Mouse (Mus musculus) forebrain, embryonic 11.5 days (tissue): Measurements from ENCODE around the gene Dock2. TPM values are rescaled to one million over a fixed set of nuclear protein-coding genes. Genes with fewer than 3 reads are reported as not detected.

Experiments
- ATAC-seq: fragments of 200-750 bp; cut with Nextera tagmentation; replicated peaks from 2 replicates; pipeline ENCODE4 v1.8.0; 2017; ENCODE audit warnings: moderate TSS enrichment; ENCODE audit not compliant: low FRiP score
- DNase-seq: peaks from one replicate; pipeline ENCODE4 v3.0.0-alpha.2; 2017; ENCODE audit warnings: low spot score
- H3K27ac ChIP-seq: fragments of 300-500 bp; sonication (generic); 2 replicates; pipeline ENCODE4 v1.5.1; 2014; ENCODE audit warnings: low read depth, low read length
- H3K27me3 ChIP-seq: fragments of 300-500 bp; sonication (generic); 2 replicates; pipeline ENCODE4 v1.6.1; 2014; ENCODE audit warnings: mild to moderate bottlenecking, low read length, mixed read lengths; ENCODE audit not compliant: control insufficient read depth, insufficient read depth
- H3K36me3 ChIP-seq: fragments of 300-500 bp; sonication (generic); 2 replicates; pipeline ENCODE4 v1.6.1; 2014; ENCODE audit warnings: mild to moderate bottlenecking, low read length, moderate library complexity, mixed read lengths; ENCODE audit not compliant: control insufficient read depth, insufficient read depth
- H3K4me1 ChIP-seq: fragments of 300-500 bp; sonication (generic); replicated peaks from 2 replicates; pipeline ENCODE4 v1.6.1; 2014; ENCODE audit warnings: low read length, mixed read lengths; ENCODE audit not compliant: control insufficient read depth, insufficient read depth
- H3K4me2 ChIP-seq: fragments of 300-500 bp; sonication (generic); 2 replicates; pipeline ENCODE4 v1.6.1; 2014; ENCODE audit warnings: low read depth, mild to moderate bottlenecking, low read length, moderate library complexity, mixed read lengths; ENCODE audit not compliant: severe bottlenecking
- H3K4me3 ChIP-seq: fragments of 300-500 bp; sonication (generic); 2 replicates; pipeline ENCODE4 v1.5.1; 2014; ENCODE audit warnings: low read depth, low read length
- H3K9ac ChIP-seq: fragments of 300-500 bp; sonication (generic); 2 replicates; pipeline ENCODE4 v1.6.1; 2014; ENCODE audit warnings: low read length
- H3K9me3 ChIP-seq: fragments of 300-500 bp; sonication (generic); 2 replicates; pipeline ENCODE4 v1.6.1; 2016; ENCODE audit warnings: low read length, mixed read lengths; ENCODE audit not compliant: control insufficient read depth
- WGBS: fragments of 180-500 bp; shearing (Covaris S2); extraction: QIAGEN DNeasy Blood & Tissue Kit; methylation state at CpG from one replicate; pipeline ENCODE4 v1.1.7; 2014; 5-methylcytosine and 5-hydroxymethylcytosine counted together
- polyA plus RNA-seq: library from polyadenylated mRNA; unstranded; fragments of >200 nt; fragmentation: Nextera tagmentation; extraction: Ambion mirVana; gene quantifications from 2 replicates; pipeline ENCODE4 v1.2.1, GENCODE M21; 2014

Gene Dock2
- polyA plus RNA-seq, 1 experiment from 2014 or later: 1.1 TPM

DNA sequence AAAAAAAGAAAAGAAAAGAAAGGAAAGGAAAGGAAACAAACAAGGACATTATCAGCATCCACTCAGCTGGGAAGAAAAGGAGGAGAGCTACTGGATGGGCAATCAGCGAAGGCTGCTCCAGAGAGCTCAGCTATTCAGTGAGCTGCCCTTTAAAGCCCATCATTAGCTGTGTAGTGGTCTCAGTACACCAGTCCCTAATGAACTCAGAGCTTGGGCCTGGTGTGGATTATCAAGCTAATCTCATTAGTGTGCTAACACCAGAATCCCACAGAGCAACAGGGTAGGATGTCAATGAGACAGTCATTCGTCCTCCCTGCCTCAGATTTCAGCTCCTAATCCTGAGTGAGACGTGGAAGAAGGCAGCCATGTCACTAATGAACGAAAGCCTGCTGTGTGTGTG lies 493.4 kb downstream of the Dock2 start:
- Histone ChIP-seq H3K36me3 (no peaks in the 10 kb centered on the region), H3K4me1 (peaks cover 8% of the 10 kb centered on the region; the same call in 1 of the 2 replicates), H3K27me3 (peaks cover 3% of the 10 kb centered on the region; the same call in 1 of the 2 replicates), H3K9me3 (peaks cover 3% of the 10 kb centered on the region; the same call in 1 of the 2 replicates), H3K9ac (no peak overlapping the region), H3K27ac (0 out of 2 replicates have a peak overlapping the region, but pooled peaks have one; percentile 8), H3K4me2 (no peak overlapping the region), H3K4me3 (no peak overlapping the region)
- peak; percentile 85 for ATAC-seq
- no peak for DNase-seq
- 7% methylated on average over 4 of the region's 4 CpGs for WGBS

DNA sequence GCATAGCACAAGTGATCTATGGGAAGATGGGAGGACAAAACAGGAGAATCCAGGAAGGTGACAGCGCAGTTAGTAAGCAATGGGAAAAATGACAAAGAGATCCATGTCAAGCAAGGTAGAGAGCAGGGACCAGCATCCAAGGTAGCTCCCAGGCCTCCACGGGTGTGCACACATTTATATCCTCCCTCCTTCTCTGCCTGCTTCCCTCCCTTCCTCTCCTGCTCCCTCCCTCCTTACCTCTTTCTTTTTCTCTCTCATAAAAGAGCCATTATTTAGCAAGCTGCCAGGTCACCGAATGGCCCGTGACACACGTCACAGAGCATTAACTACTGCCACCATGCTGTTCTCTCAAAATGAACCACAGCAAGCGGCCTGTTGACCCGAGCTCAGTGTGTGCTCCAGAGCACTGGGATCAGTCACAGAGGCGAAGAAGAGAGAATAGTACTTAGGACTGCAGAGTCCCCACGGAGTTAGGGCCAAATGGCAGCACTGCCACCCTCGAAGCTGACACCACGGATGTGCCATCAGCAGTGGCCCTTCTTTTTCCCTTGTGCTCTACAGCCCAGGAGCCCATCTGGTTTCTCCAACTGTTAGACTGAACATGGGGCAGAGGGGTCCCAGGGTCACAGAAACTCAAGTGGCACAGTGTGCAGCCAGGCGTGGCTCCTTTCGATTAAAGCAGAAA lies 499.4 kb downstream of the Dock2 start:
- Histone ChIP-seq H3K36me3 (no peaks in the 10 kb centered on the region), H3K4me1 (peaks cover 7% of the 10 kb centered on the region; the same call in 1 of the 2 replicates), H3K4me3 (no peak overlapping the region), H3K27ac (no peak overlapping the region), H3K9me3 (no peaks in the 10 kb centered on the region), H3K4me2 (no peak overlapping the region), H3K27me3 (peaks cover 3% of the 10 kb centered on the region; the same call in 1 of the 2 replicates), H3K9ac (no peak overlapping the region)
- WGBS: 10% methylated on average over 13 of the region's 13 CpGs
- DNase-seq: no peak
- ATAC-seq: peak; percentile 61

DNA sequence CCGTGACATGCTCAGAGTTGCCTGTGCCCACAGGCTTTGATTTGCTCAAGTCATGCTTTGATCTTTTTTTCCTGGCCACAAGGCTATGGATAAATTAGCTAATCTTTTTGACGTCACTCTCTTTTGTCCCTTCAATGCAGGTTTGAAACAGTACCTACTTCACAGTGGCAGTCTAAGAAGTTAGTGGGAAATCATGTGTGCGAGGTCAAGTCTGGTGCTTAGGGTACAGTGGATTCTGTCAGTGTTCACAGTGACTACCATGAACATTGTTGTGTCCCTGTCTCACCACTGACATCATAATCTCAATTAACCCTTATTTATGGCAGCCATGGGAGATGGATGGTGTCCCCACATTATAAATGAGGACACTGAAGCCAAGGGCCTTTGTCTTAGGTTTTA lies 506.6 kb downstream of the Dock2 start:
- ATAC-seq: no peak
- no peaks in the 10 kb centered on the region for H3K36me3 ChIP-seq
- H3K4me3 ChIP-seq: no peak overlapping the region
- no peaks in the 10 kb centered on the region for H3K9me3 ChIP-seq
- no peak overlapping the region for H3K9ac ChIP-seq
- H3K27ac ChIP-seq: no peak overlapping the region
- peaks cover 9% of the 10 kb centered on the region; the same call in 1 of the 2 replicates for H3K4me1 ChIP-seq
- no peak overlapping the region; the same call in 1 of the 2 replicates for H3K4me2 ChIP-seq
- WGBS: 33% methylated on average over 3 of the region's 3 CpGs
- H3K27me3 ChIP-seq: no peaks in the 10 kb centered on the region
- DNase-seq: no peak

DNA sequence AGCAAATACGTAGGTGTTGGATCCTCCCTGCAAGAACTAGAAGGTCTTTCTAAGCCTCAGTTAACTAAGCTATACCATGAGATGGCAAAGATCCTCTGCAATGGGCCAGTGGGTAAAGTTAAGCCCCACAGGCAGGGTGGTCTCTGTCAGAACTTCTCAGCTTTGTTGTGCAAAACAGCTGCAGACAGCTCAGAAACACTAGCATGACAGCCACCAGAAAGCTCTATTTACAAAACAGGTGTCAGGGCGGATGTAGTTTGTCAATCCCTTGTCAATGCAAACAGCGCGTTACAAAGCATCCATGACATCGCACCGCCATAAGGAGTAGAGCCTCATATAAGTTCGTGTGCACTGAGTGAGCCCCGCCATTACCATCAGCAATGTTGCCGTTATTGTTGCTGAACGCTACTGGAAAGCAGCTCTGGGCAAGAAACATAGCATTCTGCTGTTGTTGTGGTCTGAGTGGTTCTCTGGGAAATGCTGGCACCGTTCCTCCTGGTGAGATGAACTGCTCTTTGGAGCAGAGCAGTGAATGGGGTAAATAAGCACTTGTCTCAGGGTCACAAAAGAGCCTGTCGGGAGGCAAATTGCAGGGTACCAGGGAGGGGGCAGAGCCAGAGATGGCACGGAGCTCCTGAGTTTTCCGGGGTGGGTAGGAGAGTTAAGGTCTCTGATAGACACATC lies 507.2 kb downstream of the Dock2 start:
- H3K4me3 ChIP-seq: no peak overlapping the region
- 46% methylated on average over 14 of the region's 14 CpGs for WGBS
- no peaks in the 10 kb centered on the region for H3K9me3 ChIP-seq
- no peak overlapping the region for H3K27ac ChIP-seq
- ATAC-seq: peak; percentile 66
- peak overlapping the region; percentile 15; the same call in 1 of the 2 replicates for H3K4me2 ChIP-seq
- H3K4me1 ChIP-seq: peaks cover 11% of the 10 kb centered on the region; the same call in 1 of the 2 replicates
- DNase-seq: no peak
- H3K36me3 ChIP-seq: no peaks in the 10 kb centered on the region
- H3K9ac ChIP-seq: no peak overlapping the region
- H3K27me3 ChIP-seq: no peaks in the 10 kb centered on the region

DNA sequence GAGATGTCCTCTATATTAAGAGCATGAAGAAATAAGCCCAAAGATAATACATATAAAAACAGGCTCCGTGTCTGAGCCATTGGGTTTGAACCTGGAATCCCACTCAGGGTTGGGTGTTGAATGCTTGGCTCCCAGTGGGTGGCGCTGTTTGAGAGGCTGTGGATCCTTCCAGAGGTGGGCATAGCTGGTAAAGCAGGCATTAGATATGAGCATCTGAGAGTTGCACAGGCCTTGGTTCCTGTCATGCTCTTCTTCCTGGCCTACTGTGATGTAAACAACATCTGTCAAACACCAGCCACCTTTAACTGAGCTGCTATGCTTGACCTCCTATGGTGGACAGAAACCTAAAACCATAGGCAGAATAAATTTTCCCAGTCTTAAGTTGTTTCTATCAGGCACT lies 507.8 kb downstream of the Dock2 start:
- H3K4me2 ChIP-seq: no peak overlapping the region
- H3K4me1 ChIP-seq: peaks cover 12% of the 10 kb centered on the region; the same call in 1 of the 2 replicates
- no peak overlapping the region for H3K4me3 ChIP-seq
- WGBS: 45% methylated on average over 2 of the region's 2 CpGs
- no peak for DNase-seq
- no peaks in the 10 kb centered on the region for H3K36me3 ChIP-seq
- H3K27me3 ChIP-seq: no peaks in the 10 kb centered on the region
- no peak for ATAC-seq
- H3K9ac ChIP-seq: no peak overlapping the region
- no peak overlapping the region for H3K27ac ChIP-seq
- H3K9me3 ChIP-seq: no peaks in the 10 kb centered on the region

GRCm38 (mm10) chr11:34272016-34272415 lies 511.7 kb downstream of the Dock2 start:
- Histone ChIP-seq H3K27ac (no peak overlapping the region), H3K4me3 (no peak overlapping the region), H3K9ac (no peak overlapping the region), H3K27me3 (no peaks in the 10 kb centered on the region), H3K4me1 (peaks cover 12% of the 10 kb centered on the region; the same call in 1 of the 2 replicates), H3K36me3 (no peaks in the 10 kb centered on the region), H3K4me2 (no peak overlapping the region), H3K9me3 (no peaks in the 10 kb centered on the region)
- ATAC-seq (no peak), DNase-seq (no peak)
- WGBS: 38% methylated on average over 10 of the region's 10 CpGs

- Histone ChIP-seq H3K27ac (no peak overlapping the region), H3K9ac (no peak overlapping the region), H3K36me3 (no peaks in the 10 kb centered on the region), H3K27me3 (no peaks in the 10 kb centered on the region), H3K4me1 (0 out of 2 replicates have a peak, but pooled peaks cover 2% of the 10 kb centered on the region), H3K4me3 (no peak overlapping the region), H3K9me3 (no peaks in the 10 kb centered on the region), H3K4me2 (no peak overlapping the region)
- WGBS: 81% methylated on average over 1 of the region's 1 CpGs
- DNase-seq: no peak
- ATAC-seq: no peak
Measured at GRCm38 (mm10) chr11:34264099-34264498, 519.6 kb downstream of the Dock2 start.

- no peaks in the 10 kb centered on the region for H3K36me3 ChIP-seq
- no peaks in the 10 kb centered on the region for H3K27me3 ChIP-seq
- H3K4me2 ChIP-seq: no peak overlapping the region
- no peaks in the 10 kb centered on the region for H3K4me1 ChIP-seq
- H3K27ac ChIP-seq: no peak overlapping the region
- DNase-seq (no peak), ATAC-seq (no peak)
- 92% methylated on average over 12 of the region's 12 CpGs for WGBS
- H3K9ac ChIP-seq: no peak overlapping the region
- H3K4me3 ChIP-seq: no peak overlapping the region
- H3K9me3 ChIP-seq: no peaks in the 10 kb centered on the region
Measured at GRCm38 (mm10) chr11:34258849-34259469, 524.7 kb downstream of the Dock2 start.
